ENCODE assay signal across 13 mouse cellular contexts in genomic region chr9:113508821-113509220, GRCm38 (mm10).
DNase-seq lines count a peak whose midpoint lies in the region; ATAC-seq lines count a peak whose summit lies in the region.
"Had no signal": no experiment of that assay in that cellular context is flagged by ENCODE, and none has a peak within 500 bp of the region (broad histone marks: within the 10 kb centered on the region; RNA-seq: fewer than 3 reads in every experiment).

No protein-coding gene starts in this region.

- H3K9me3 ChIP-seq in hindbrain, embryonic 15.5 days = no peaks in the 10 kb centered on the region
- H3K9me3 ChIP-seq in hindbrain, embryonic 10.5 days = no peaks in the 10 kb centered on the region
- H3K9me3 ChIP-seq: intestine, embryonic 15.5 days had no signal

- no peak for ATAC-seq in hindbrain, embryonic 15.5 days (ENCODE audit: low FRiP score, low read depth)
- no peak for ATAC-seq in erythroid progenitor cell, adult 5-6 weeks (replicated peaks; ENCODE audit: low FRiP score, poor library complexity, severe bottlenecking)
- ATAC-seq in activated CD4-positive, CD25-positive, alpha-beta regulatory T cell, adult 4 months = no peak
- ATAC-seq: intestine, embryonic 15.5 days had no signal

- peaks cover 24% of the 10 kb centered on the region for H3K4me1 ChIP-seq in hindbrain, embryonic 15.5 days (replicated peaks)
- H3K4me1 ChIP-seq in hindbrain, embryonic 10.5 days (replicated peaks) = 0 out of 2 replicates have a peak, but pooled peaks cover 7% of the 10 kb centered on the region
- H3K4me1 ChIP-seq: intestine, embryonic 15.5 days had no signal

- no peaks in the 10 kb centered on the region for H3K36me3 ChIP-seq in hindbrain, embryonic 15.5 days
- no peaks in the 10 kb centered on the region for H3K36me3 ChIP-seq in hindbrain, embryonic 10.5 days
- H3K36me3 ChIP-seq: intestine, embryonic 15.5 days had no signal

- no peak for DNase-seq in hindbrain, embryonic 10.5 days (ENCODE audit: low spot score)
- DNase-seq in cerebellum, postnatal 25 days = peak; percentile 63 to 80
- DNase-seq in layer of hippocampus, adult 8-10 months (ENCODE audit: low spot score in 2 of 2) = peak; percentile 75 to 84
- peak; percentile 86 to 92 for DNase-seq in right cerebral cortex, adult 2 months (ENCODE audit: low spot score in 2 of 2)
- no peak for DNase-seq in heart, postnatal 4 days
- DNase-seq: gastrocnemius, postnatal 36 days; liver; thymus, adult 18-20 months had no signal

- H3K27me3 ChIP-seq in hindbrain, embryonic 15.5 days = no peaks in the 10 kb centered on the region
- H3K27me3 ChIP-seq in hindbrain, embryonic 10.5 days (ENCODE audit: insufficient read depth, poor library complexity, severe bottlenecking) = no peaks in the 10 kb centered on the region
- H3K27me3 ChIP-seq: CH12.LX; intestine, embryonic 15.5 days had no signal

- 83% methylated on average over 3 of the region's 3 CpGs for WGBS in hindbrain, embryonic 15.5 days
- WGBS in hindbrain, embryonic 10.5 days = 91% methylated on average over 3 of the region's 3 CpGs

- peak overlapping the region; percentile 72; the same call in 1 of the 2 replicates for H3K27ac ChIP-seq in hindbrain, embryonic 15.5 days (replicated peaks)
- no peak overlapping the region for H3K27ac ChIP-seq in hindbrain, embryonic 10.5 days
- H3K27ac ChIP-seq: intestine, embryonic 15.5 days had no signal

- H3K4me3 ChIP-seq in hindbrain, embryonic 15.5 days = no peak overlapping the region
- no peak overlapping the region for H3K4me3 ChIP-seq in hindbrain, embryonic 10.5 days
- H3K4me3 ChIP-seq: intestine, embryonic 15.5 days had no signal

- no peak overlapping the region for H3K4me2 ChIP-seq in hindbrain, embryonic 15.5 days
- H3K4me2 ChIP-seq: intestine, embryonic 15.5 days had no signal

- no peak overlapping the region for H3K9ac ChIP-seq in hindbrain, embryonic 15.5 days
- H3K9ac ChIP-seq: intestine, embryonic 15.5 days had no signal

Comparison
In these comparisons a context has a peak if more than half of its experiments do, and no peak if none do; other contexts are left out.
1. DNase-seq: peak in cerebellum, postnatal 25 days (2 of 2), layer of hippocampus, adult 8-10 months (2 of 2) and right cerebral cortex, adult 2 months (2 of 2); none in hindbrain, embryonic 10.5 days (single experiment) and heart, postnatal 4 days (single experiment).